Mouse (Mus musculus): Measurements from ENCODE around the gene Akr1e1.
"Not testable (repeated sequence)": the region's sequence is repeated elsewhere in the genome, so short reads cannot be mapped to it uniquely, and the experiment has no call there.

The Akr1e1 gene

GRCm38 (mm10) chr13:4608961-4609409 lies at the start of gene Akr1e1:
Gene Akr1e1, minus strand, starts transcription at chr13:4609174.
- peak; percentile 67 for DNase-seq (ENCODE audit: low spot score)

GRCm38 (mm10) chr13:4658346-4658745 lies 49.4 kb upstream of the Akr1e1 start:
- no peak for DNase-seq (ENCODE audit: low spot score)

- DNase-seq (ENCODE audit: low spot score), result no peak
Measured at GRCm38 (mm10) chr13:4656277-4657146, 47.5 kb upstream of the Akr1e1 start.

GRCm38 (mm10) chr13:4650190-4650589 lies 41.2 kb upstream of the Akr1e1 start:
- DNase-seq (ENCODE audit: low spot score), result no peak

- no peak for DNase-seq (ENCODE audit: low spot score)
Measured at GRCm38 (mm10) chr13:4645248-4645647, 36.3 kb upstream of the Akr1e1 start.

GRCm38 (mm10) chr13:4610902-4611301 lies 1.9 kb upstream of the Akr1e1 start:
- no peak for DNase-seq (ENCODE audit: low spot score)

GRCm38 (mm10) chr13:4608530-4608929 lies 444 bp downstream of the Akr1e1 start:
- no peak for DNase-seq (ENCODE audit: low spot score)

- DNase-seq (ENCODE audit: low spot score), result no peak
Measured at GRCm38 (mm10) chr13:4606821-4607220, 2.2 kb downstream of the Akr1e1 start.

GRCm38 (mm10) chr13:4603431-4603830 lies 5.5 kb downstream of the Akr1e1 start:
- not testable (repeated sequence) for DNase-seq (ENCODE audit: low spot score)

- DNase-seq (ENCODE audit: low spot score), result no peak
Measured at GRCm38 (mm10) chr13:4576921-4577320, 32.1 kb downstream of the Akr1e1 start.

GRCm38 (mm10) chr13:4573871-4574270 lies 35.1 kb downstream of the Akr1e1 start, which contains the start of gene Akr1c21:
Gene Akr1c21, plus strand, starts transcription at chr13:4574075.
- no peak for DNase-seq (ENCODE audit: low spot score)

GRCm38 (mm10) chr13:4565996-4566395 lies 43.0 kb downstream of the Akr1e1 start:
- no peak for DNase-seq (ENCODE audit: low spot score)

GRCm38 (mm10) chr13:4560500-4560899 lies 48.5 kb downstream of the Akr1e1 start:
- DNase-seq (ENCODE audit: low spot score), result no peak

GRCm38 (mm10) chr13:4559143-4559542 lies 49.8 kb downstream of the Akr1e1 start:
- no peak for DNase-seq (ENCODE audit: low spot score)
